Mouse (Mus musculus) bone marrow macrophage, adult 2 months (primary cell): ENCODE results near the gene Ccnb2. TPM values are rescaled to one million over a fixed set of nuclear protein-coding genes. Genes with fewer than 3 reads are reported as not detected.

Experiments
- H3K27ac ChIP-seq: 2 replicates; pipeline ENCODE4 v1.5.1; 2012; ENCODE audit warnings: low read depth, low read length; ENCODE audit not compliant: insufficient read depth
- H3K4me1 ChIP-seq: 2 replicates; pipeline ENCODE4 v1.6.1; 2012; ENCODE audit warnings: low read length; ENCODE audit not compliant: control insufficient read depth, insufficient read depth
- H3K4me3 ChIP-seq: 2 replicates; pipeline ENCODE4 v1.5.1; 2012; ENCODE audit warnings: mild to moderate bottlenecking, low read length, moderate library complexity; ENCODE audit not compliant: insufficient read depth
- CTCF ChIP-seq: IDR thresholded peaks from 2 replicates; pipeline ENCODE4 v1.5.1; 2012; ENCODE audit warnings: low read depth, mild to moderate bottlenecking, low read length, moderate library complexity
- POLR2A ChIP-seq: IDR thresholded peaks from 2 replicates; pipeline ENCODE4 v1.6.1; 2012; ENCODE audit warnings: mild to moderate bottlenecking, low read depth, low read length, borderline replicate concordance
- polyA plus RNA-seq: library from polyadenylated mRNA; stranded (reverse); fragments of >200 nt; gene quantifications from 2 replicates; pipeline ENCODE4 v1.2.4, GENCODE M21; 2012; ENCODE audit not compliant: missing spikeins, insufficient read depth, insufficient read length

Ccnb2 gene
- polyA plus RNA-seq, 1 experiment, result 61.3 TPM

DNA sequence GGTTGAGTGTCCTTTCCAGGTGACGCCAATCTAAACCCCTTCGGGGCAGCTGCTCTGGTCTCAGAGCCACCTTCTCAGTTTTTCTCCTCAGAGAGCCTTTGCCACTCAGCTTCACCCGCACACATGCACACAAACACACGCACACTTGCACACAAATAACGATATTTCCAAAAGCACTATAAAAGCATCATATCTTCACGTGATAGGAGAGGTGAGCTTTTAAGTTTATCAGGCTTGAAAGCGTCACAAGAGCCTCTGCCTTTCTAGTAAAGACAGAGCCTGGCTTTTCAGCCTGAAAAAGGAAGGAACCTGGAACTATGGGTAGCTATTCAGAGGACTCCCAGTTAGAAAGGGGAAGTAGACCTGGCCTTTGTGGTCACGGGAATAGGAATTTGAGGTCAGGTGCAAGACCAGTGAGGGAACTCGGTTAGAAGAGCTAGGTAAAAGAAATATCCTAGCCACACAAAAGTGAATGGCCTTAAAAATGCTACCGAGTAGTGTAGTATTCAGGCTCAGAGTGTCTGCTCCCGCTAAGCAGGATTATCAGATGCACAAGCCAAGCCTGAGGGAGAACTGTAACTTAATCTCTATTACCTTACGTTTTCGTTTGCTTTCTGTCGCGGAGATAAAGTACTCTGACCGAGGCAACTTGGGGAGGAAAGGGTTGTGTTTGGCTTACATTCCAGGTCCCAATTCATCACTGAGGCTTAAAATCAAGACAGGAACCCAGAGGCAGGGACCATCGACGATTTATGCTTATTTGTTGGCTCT is 36.2 kb downstream of the Ccnb2 start:
- Histone ChIP-seq H3K4me3 (no peak overlapping the region), H3K27ac (no peak overlapping the region), H3K4me1 (peaks cover 21% of the 10 kb centered on the region)
- TF ChIP-seq POLR2A, result no peak
- TF ChIP-seq CTCF, result no peak

DNA sequence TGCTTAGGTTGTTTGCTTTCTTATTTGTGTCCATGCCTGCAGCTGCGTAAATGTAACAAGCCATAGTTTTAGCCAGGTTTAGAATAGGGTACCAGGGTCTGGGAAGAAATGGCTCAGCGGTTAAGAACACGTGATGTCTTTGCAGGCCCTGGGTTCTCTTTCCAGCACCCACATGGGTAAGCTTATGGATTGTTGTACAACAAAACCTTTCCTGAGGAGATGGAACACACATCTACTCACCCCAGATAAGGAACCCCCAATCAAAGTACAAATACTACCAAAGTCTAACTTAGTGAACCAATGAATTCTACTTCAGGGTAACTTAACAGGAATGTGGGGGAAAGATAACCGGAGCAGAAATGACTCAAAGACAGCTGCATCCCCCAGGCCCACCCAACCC is 36.9 kb downstream of the Ccnb2 start:
- H3K4me1 ChIP-seq, result peaks cover 21% of the 10 kb centered on the region
- no peak overlapping the region for H3K4me3 ChIP-seq
- H3K27ac ChIP-seq, result no peak overlapping the region
- no peak for TF ChIP-seq CTCF
- TF ChIP-seq POLR2A, result no peak

DNA sequence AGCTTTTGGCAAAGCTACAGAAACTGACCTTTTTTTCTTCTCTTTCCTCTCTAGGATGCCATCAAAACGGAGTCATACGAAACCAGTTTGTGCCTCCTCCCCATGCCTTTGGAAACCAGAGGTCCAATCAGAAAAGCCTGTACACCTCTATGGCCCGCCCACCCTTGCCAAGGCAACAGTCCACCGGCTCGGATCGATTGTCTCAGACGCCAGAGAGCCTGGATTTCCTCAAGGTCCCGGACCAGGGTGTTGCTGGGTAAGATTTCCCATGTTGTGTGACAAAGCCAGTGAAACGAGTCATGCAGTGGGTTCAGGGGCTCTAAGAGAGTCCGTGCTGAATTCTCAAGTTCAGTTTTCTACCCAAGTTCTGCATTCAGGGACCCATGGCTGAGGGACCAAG is 37.6 kb downstream of the Ccnb2 start:
- H3K4me1 ChIP-seq, result peaks cover 15% of the 10 kb centered on the region
- TF ChIP-seq POLR2A (no peak), CTCF (no peak)
- no peak overlapping the region for H3K27ac ChIP-seq
- H3K4me3 ChIP-seq, result no peak overlapping the region

DNA sequence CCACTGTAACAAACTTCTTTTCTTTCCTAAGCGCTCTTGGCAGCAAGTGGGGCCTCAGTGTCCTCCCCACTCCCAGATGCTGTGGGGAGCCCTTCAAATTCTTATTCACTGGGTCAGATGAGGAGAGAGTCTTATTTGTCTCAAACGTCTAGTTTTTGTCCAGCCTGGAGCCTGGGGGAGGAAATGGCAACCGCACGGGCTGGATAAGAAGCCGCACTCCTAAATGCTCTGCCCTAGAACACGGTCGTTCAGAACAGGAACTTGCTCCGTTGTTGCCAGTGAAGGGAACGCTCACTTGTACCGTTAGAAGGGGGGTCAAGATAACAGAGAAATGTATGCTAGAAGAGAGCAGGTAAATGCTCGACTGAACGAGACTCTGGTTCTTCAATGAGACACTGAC is 39.3 kb downstream of the Ccnb2 start:
- TF ChIP-seq POLR2A, result no peak
- no peak for TF ChIP-seq CTCF
- Histone ChIP-seq H3K4me3 (no peak overlapping the region), H3K27ac (no peak overlapping the region), H3K4me1 (peaks cover 6% of the 10 kb centered on the region; the same call in 1 of the 2 replicates)

DNA sequence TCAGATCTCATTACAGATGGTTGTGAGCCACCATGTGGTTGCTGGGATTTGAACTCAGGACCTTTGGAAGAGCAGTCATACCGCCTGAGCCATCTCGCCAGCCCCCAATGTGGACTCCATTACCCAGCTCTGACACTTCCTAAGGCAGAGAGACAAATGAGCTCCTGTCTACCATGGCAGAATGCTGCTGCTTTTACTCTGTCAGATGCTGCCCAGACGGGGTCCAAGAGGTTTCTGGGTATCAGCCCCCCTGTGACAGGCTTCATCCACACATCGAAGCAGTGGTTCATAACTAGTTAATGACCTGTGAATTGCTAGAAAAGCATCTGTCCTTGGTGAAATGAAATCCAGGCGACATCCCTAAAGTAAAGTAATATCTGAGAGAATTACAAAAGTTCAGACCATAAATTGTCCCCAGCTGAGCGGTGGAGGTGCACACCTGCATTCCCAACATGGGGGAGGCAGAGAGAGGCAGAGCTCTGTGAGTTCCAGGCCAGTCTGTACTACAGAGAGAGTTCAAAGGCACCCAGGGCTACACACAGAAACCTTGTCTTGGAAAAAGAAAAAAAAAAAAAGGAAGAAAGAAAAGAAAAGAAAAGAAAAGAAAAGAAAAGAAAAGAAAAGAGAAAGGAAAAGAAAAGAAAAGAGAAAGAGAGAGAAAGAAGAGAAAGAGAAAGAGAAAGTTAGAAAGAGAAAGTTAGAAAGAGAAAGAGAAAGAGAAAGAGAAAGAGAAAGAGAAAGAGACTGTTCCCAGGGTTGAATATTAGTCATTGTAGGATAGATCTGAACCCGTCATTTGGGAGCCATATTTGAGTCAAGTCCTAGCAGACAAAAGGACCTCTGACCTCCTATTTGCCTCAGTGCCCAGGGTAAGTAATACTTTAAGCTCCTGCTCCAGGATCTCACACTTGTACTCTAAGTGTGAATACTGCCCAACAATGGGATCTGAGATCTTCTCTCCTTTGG is 41.6 kb downstream of the Ccnb2 start:
- no peak for TF ChIP-seq CTCF
- Histone ChIP-seq H3K27ac (no peak overlapping the region), H3K4me1 (no peaks in the 10 kb centered on the region), H3K4me3 (no peak overlapping the region)

DNA sequence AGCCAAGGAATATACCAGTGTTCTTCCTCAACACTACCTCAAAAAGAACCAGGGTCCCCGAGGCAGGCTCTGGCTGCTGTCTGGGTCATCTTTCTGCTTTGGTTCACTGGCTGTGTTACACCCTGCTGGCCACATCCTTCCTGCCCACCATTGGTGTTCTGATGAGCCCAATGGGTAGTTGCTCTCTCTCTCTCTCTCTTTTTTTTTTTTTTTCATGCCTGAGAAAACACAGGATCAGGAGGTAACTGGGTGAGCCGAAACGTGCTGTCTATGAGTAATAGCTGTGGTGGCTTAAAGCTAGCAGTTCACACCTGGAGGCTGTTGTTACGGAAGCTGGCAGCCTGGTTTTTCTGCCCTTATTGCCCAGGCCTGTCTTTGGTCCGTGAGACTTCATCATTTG is 49.7 kb downstream of the Ccnb2 start:
- no peak overlapping the region for H3K27ac ChIP-seq
- no peak overlapping the region for H3K4me3 ChIP-seq
- no peak for TF ChIP-seq POLR2A
- TF ChIP-seq CTCF, result no peak
- H3K4me1 ChIP-seq, result peaks cover 9% of the 10 kb centered on the region

DNA sequence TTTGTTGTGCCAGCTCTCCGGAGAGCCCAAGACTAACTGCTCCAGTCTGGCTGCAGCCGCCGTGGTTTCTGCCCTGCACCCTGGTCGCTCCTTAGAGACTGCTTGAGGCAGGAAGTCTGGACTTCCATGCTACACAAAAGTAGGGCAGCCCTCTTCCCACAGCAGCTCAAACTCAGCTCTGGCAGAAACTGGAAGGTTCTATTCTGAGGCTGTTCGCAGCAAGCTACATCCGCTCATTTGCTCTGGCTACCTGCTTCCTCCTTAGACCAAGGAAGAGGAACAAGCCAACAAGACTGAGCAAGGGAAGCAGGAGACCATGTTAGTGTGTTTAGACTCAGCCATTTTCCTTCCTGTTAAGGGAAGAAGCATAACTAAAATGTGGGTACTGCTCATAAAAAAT is 54.4 kb downstream of the Ccnb2 start:
- Histone ChIP-seq H3K4me1 (peaks cover 23% of the 10 kb centered on the region), H3K4me3 (no peak overlapping the region), H3K27ac (peak overlapping the region; percentile 79)
- no peak for TF ChIP-seq CTCF
- no peak for TF ChIP-seq POLR2A

DNA sequence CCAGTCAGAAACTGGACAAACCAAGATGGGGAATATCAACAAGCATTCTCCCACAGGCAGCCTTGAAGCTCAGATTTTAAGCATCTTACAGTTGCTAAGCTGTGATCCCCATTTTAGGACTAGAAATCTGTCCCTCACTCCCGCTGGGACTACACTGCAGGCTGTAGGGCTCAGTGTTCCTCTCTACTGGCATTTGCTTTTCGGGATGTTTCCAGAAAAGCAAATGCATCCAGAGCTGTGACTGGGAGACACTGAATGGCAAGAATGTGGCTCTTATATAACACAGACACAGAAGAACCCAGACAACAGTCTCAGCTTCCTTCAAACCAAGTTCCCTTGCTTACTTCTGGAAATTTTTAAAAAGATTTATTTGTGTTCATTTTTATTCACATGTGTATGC is 55.4 kb downstream of the Ccnb2 start:
- Histone ChIP-seq H3K27ac (peak overlapping the region; percentile 79; the same call in 1 of the 2 replicates), H3K4me3 (no peak overlapping the region), H3K4me1 (peaks cover 27% of the 10 kb centered on the region)
- TF ChIP-seq POLR2A, result no peak
- no peak for TF ChIP-seq CTCF

DNA sequence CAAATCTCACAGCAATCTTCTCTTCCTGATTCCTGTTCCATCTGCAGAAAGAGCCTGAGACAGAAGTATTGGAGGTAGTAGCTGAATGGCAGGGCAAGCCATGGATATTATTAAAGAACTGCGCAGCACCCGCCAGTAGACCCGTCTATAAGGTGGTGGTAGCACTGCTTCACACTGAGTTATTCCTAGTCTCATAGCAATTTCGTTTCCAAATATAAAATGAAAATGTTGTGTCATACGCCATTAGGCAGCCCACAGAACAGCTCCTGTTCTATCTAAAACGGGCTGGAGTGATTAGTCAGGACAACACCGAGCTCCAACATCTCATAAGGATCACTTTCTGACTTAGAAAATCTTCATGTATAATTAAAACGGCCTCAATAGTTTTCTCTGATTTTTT is 56.6 kb downstream of the Ccnb2 start:
- TF ChIP-seq CTCF (no peak), POLR2A (no peak)
- H3K27ac ChIP-seq, result no peak overlapping the region
- peaks cover 27% of the 10 kb centered on the region for H3K4me1 ChIP-seq
- H3K4me3 ChIP-seq, result no peak overlapping the region
